Mouse (Mus musculus): ENCODE data around the gene Taok1.

- TF ChIP-seq CTCF (IDR thresholded peaks at IDR 0.05; ENCODE audit: low read depth) = no peak
- TF ChIP-seq EP300 (IDR thresholded peaks at IDR 0.05; ENCODE audit: low read depth) = no peak
Measured at GRCm38 (mm10) chr11:77514832-77515636, 92.6 kb downstream of the Taok1 start, which contains the start of gene Abhd15.

Measured in heart, postnatal 0 days (tissue).